Mouse (Mus musculus) MEL (cell line): Measurements from ENCODE around the gene Sult2b1. TPM values are rescaled to one million over a fixed set of nuclear protein-coding genes. Genes with fewer than 3 reads are reported as not detected.
A peak's percentile ranks its signal among the peaks of the same experiment; 100 is the strongest.

Experiments used
- DNase-seq: peaks from one replicate; pipeline ENCODE4 v3.0.0; 2011; ENCODE audit warnings: low read depth, low spot score
- H3K27ac ChIP-seq: 2 replicates; pipeline ENCODE4 v1.5.1; 2012; ENCODE audit warnings: low read depth, mild to moderate bottlenecking, control low read depth, low read length, moderate library complexity; ENCODE audit not compliant: control insufficient read depth
- H3K27me3 ChIP-seq, 2 experiments: fragments of 150-350 bp in 1 of 2; sonication (generic) in 1 of 2; 2 replicates each; pipeline ENCODE4 v1.6.1; 2012; ENCODE audit warnings: low read length in 2 of 2, mild to moderate bottlenecking in 2 of 2, improper control_type of control experiment in 1 of 2, moderate library complexity in 1 of 2; ENCODE audit not compliant: insufficient read depth in 2 of 2, control insufficient read depth in 1 of 2
- H3K36me3 ChIP-seq, 2 experiments: 2 replicates each; pipeline ENCODE4 v1.6.1; 2012 to 2014; ENCODE audit warnings: low read length in 2 of 2, improper control_type of control experiment in 1 of 2, inconsistent platforms in 1 of 2, mild to moderate bottlenecking in 1 of 2; ENCODE audit not compliant: insufficient read depth in 2 of 2, control insufficient read depth in 1 of 2
- H3K4me1 ChIP-seq, 2 experiments: fragments of 150-350 bp in 1 of 2; sonication (generic) in 1 of 2; 2 replicates each; pipeline ENCODE4 v1.6.1; 2012; ENCODE audit warnings: low read length in 2 of 2, improper control_type of control experiment in 1 of 2, mild to moderate bottlenecking in 1 of 2; ENCODE audit not compliant: insufficient read depth in 2 of 2, control insufficient read depth in 1 of 2
- H3K4me3 ChIP-seq, 2 experiments: fragments of 150-350 bp in 1 of 2; sonication (generic) in 1 of 2; 2 replicates each; pipeline ENCODE4 v1.5.1; 2012; ENCODE audit warnings: low read depth in 2 of 2, low read length in 2 of 2, mild to moderate bottlenecking in 2 of 2, moderate library complexity in 2 of 2, control low read depth in 1 of 2, improper control_type of control experiment in 1 of 2; ENCODE audit not compliant: control insufficient read depth in 1 of 2, insufficient read depth in 1 of 2
- H3K79me2 ChIP-seq: 2 replicates; pipeline ENCODE4 v1.6.1; 2012; ENCODE audit warnings: mild to moderate bottlenecking, low read length, moderate library complexity; ENCODE audit not compliant: control insufficient read depth, poor library complexity, insufficient read depth
- H3K9ac ChIP-seq: 2 replicates; pipeline ENCODE4 v1.6.1; 2012; ENCODE audit warnings: low read depth, mild to moderate bottlenecking, control low read depth, low read length, moderate library complexity; ENCODE audit not compliant: control insufficient read depth, poor library complexity, severe bottlenecking
- H3K9me3 ChIP-seq: fragments of 150-350 bp; sonication (generic); replicated peaks from 2 replicates; pipeline ENCODE4 v1.6.1; 2012; ENCODE audit warnings: mild to moderate bottlenecking, low read length, improper control_type of control experiment, moderate library complexity; ENCODE audit not compliant: insufficient read depth
- BHLHE40 ChIP-seq: IDR thresholded peaks from 2 replicates; pipeline ENCODE4 v1.6.1; 2012; ENCODE audit warnings: low read depth, mild to moderate bottlenecking, inconsistent platforms, low read length, improper control_type of control experiment, borderline replicate concordance
- CHD1 ChIP-seq: IDR thresholded peaks from 2 replicates; pipeline ENCODE4 v1.6.1; 2012; ENCODE audit warnings: low read depth, mild to moderate bottlenecking, inconsistent platforms, low read length, improper control_type of control experiment
- CTCF ChIP-seq, 3 experiments: IDR thresholded peaks in 2 of 3; conservative IDR thresholded peaks in 1 of 3; 2 replicates each; pipeline ENCODE4 v1.5.1; 2011 to 2012; ENCODE audit warnings: low read length in 3 of 3, low read depth in 2 of 3, mild to moderate bottlenecking in 2 of 3, improper control_type of control experiment in 1 of 3, inconsistent platforms in 1 of 3, mixed read lengths in 1 of 3, moderate library complexity in 1 of 3; ENCODE audit not compliant: control insufficient read depth in 1 of 3, insufficient read depth in 1 of 3, poor library complexity in 1 of 3, severe bottlenecking in 1 of 3
- EP300 ChIP-seq, 2 experiments: IDR thresholded peaks; 2 replicates each; pipeline ENCODE4 v1.6.1; 2011; ENCODE audit warnings: improper control_type of control experiment in 2 of 2, low read length in 2 of 2, low read depth in 1 of 2, mild to moderate bottlenecking in 1 of 2
- ETS1 ChIP-seq: IDR thresholded peaks from 2 replicates; pipeline ENCODE4 v1.6.1; 2012; ENCODE audit warnings: low read depth, mild to moderate bottlenecking, inconsistent platforms, low read length, improper control_type of control experiment, moderate library complexity
- HCFC1 ChIP-seq: IDR thresholded peaks from 2 replicates; pipeline ENCODE4 v1.6.1; 2012; ENCODE audit warnings: low read depth, mild to moderate bottlenecking, inconsistent platforms, low read length, improper control_type of control experiment, moderate library complexity
- KAT2A ChIP-seq: conservative IDR thresholded peaks from 2 replicates; pipeline ENCODE4 v1.6.1; 2012; ENCODE audit warnings: low read depth, low read length, improper control_type of control experiment, inconsistent platforms
- MAFK ChIP-seq: IDR thresholded peaks from 2 replicates; pipeline ENCODE4 v1.6.1; 2011; ENCODE audit warnings: low read depth, mild to moderate bottlenecking, low read length, improper control_type of control experiment, borderline replicate concordance
- MYB ChIP-seq: IDR thresholded peaks from 2 replicates; pipeline ENCODE4 v1.6.1; 2011; ENCODE audit warnings: mild to moderate bottlenecking, low read depth, low read length, improper control_type of control experiment
- NELFE ChIP-seq: IDR thresholded peaks from 2 replicates; pipeline ENCODE4 v1.6.1; 2011; ENCODE audit warnings: low read depth, low read length, improper control_type of control experiment
- NRF1 ChIP-seq: IDR thresholded peaks from 2 replicates; pipeline ENCODE4 v1.6.1; 2014; ENCODE audit warnings: low read depth, mild to moderate bottlenecking, inconsistent platforms, low read length, improper control_type of control experiment, moderate library complexity; ENCODE audit not compliant: poor library complexity, insufficient read depth, severe bottlenecking
- POLR2A ChIP-seq, 2 experiments: IDR thresholded peaks; 2 replicates each; pipeline ENCODE4 v1.6.1; 2011 to 2012; ENCODE audit warnings: low read length in 2 of 2, mild to moderate bottlenecking in 2 of 2, control low read depth in 1 of 2, improper control_type of control experiment in 1 of 2, low read depth in 1 of 2, moderate library complexity in 1 of 2; ENCODE audit not compliant: control insufficient read depth in 1 of 2, insufficient read depth in 1 of 2, poor library complexity in 1 of 2
- POLR2AphosphoS2 ChIP-seq: IDR thresholded peaks from 2 replicates; pipeline ENCODE4 v1.6.1; 2011; ENCODE audit warnings: low read length, improper control_type of control experiment
- POLR2AphosphoS5 ChIP-seq: IDR thresholded peaks from 2 replicates; pipeline ENCODE4 v1.6.1; 2012; ENCODE audit warnings: low read depth, borderline replicate concordance, mild to moderate bottlenecking, inconsistent platforms, low read length, moderate library complexity, mixed read lengths
- RAD21 ChIP-seq: IDR thresholded peaks from 2 replicates; pipeline ENCODE4 v1.6.1; 2011; ENCODE audit warnings: mild to moderate bottlenecking, low read depth, low read length, improper control_type of control experiment
- RCOR1 ChIP-seq: IDR thresholded peaks from 2 replicates; pipeline ENCODE4 v1.6.1; 2012; ENCODE audit warnings: low read depth, mild to moderate bottlenecking, inconsistent platforms, low read length, improper control_type of control experiment
- SMC3 ChIP-seq: IDR thresholded peaks from 2 replicates; pipeline ENCODE4 v1.6.1; 2011; ENCODE audit warnings: low read depth, low read length, improper control_type of control experiment
- TBP ChIP-seq: IDR thresholded peaks from 2 replicates; pipeline ENCODE4 v1.8.0; 2011; ENCODE audit warnings: low read depth, low read length, improper control_type of control experiment
- TCF12 ChIP-seq: IDR thresholded peaks from 2 replicates; pipeline ENCODE4 v1.6.1; 2014; ENCODE audit warnings: low read depth, mild to moderate bottlenecking, inconsistent platforms, low read length, improper control_type of control experiment, moderate library complexity
- USF1 ChIP-seq: IDR thresholded peaks from 2 replicates; pipeline ENCODE4 v1.6.1; 2014; ENCODE audit warnings: low read depth, mild to moderate bottlenecking, inconsistent platforms, low read length, improper control_type of control experiment, moderate library complexity
- ZC3H11A ChIP-seq: IDR thresholded peaks from 2 replicates; pipeline ENCODE4 v1.6.1; 2012; ENCODE audit warnings: low read depth, mild to moderate bottlenecking, inconsistent platforms, low read length, improper control_type of control experiment
- ZKSCAN1 ChIP-seq: IDR thresholded peaks from 2 replicates; pipeline ENCODE4 v1.6.1; 2012; ENCODE audit warnings: low read depth, mild to moderate bottlenecking, inconsistent platforms, low read length, improper control_type of control experiment, moderate library complexity
- polyA plus RNA-seq, 2 experiments: library from polyadenylated mRNA; stranded (reverse) in 1 of 2; unstranded in 1 of 2; fragments of >175 nt in 1 of 2; fragments of >200 nt in 1 of 2; gene quantifications; 2 replicates each; pipeline versions ENCODE4 v1.2.1 to v1.2.4; 2012; ENCODE audit warnings: low replicate concordance in 2 of 2, low read depth in 1 of 2; ENCODE audit not compliant: insufficient read length in 2 of 2, insufficient read depth in 1 of 2, missing spikeins in 1 of 2
- total RNA-seq: library from RNA; depleted of rRNA; stranded (reverse); fragments of 300-350 nt; gene quantifications from 2 replicates; pipeline ENCODE4 v1.2.3, GENCODE M21; 2012

The Sult2b1 gene
- total and polyA plus RNA-seq, 3 experiments, result 0.08 to 0.47 TPM; not detected in 1

DNA sequence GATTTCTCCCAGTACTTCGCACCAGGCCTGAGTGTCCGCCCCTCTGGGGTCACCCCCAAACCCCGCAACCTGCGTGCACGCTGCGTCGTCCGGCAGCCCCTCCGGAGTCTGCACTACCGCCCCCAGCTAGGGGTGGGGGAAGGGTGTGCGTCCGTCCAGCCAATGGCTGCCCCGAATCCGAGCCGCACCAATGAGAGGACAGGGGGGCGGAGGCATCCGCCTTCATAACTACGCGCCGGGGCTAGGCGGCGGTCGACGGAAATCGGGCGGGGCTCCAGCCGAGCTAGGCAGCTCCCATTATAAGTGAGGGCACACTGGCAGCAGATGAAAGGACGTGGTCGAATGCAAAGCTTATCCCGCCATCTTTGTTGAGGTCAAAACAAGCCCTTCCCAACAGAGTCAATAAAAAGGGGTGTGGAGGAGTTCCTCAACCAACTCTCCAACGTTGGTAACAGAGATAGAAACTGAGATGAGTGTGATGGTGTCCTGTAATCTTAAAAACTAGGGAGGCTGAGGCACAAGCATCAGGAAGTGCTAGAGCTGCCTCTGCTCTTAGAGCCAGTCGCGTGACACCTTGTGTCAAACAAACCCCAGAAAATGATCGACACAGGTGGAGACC is 69.3 kb downstream of the Sult2b1 start, which contains the start of gene Rpl18 (continued):
- TF ChIP-seq MYB, result no peak
- peak; percentile 90 for TF ChIP-seq POLR2AphosphoS2
- no peak for TF ChIP-seq ZKSCAN1

DNA sequence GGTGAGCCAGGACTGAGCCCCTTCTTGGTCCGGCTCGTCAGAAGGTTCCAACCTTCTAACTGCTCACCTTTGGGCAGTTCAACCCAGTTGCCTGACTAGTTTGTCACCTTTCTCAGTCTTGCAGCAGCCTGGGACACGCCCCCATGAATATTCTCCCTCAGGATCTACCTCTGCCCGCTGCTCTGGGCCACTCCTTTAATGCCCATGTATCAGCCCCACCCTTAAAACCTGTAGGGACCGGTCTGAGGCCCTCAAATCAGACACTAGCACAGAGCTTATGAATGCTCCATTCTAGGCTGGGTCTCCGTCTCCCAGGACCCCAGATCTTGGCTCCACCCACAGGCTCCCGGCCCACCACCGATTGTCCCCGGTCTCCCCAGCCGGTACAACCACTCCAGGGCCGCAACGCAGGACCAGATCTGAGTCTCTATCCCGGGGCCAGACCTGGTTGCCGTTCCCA is 69.8 kb downstream of the Sult2b1 start:
- Histone ChIP-seq H3K36me3 (peaks cover 0 to 2% of the 10 kb centered on the region in 2 experiments; a peak in 1 of 4 replicates), H3K9me3 (no peaks in the 10 kb centered on the region), H3K79me2 (peaks cover 43% of the 10 kb centered on the region), H3K27ac (no peak overlapping the region), H3K4me1 (peaks cover 0 to 5% of the 10 kb centered on the region in 2 experiments; a peak in 1 of 4 replicates), H3K4me3 (peak overlapping the region; percentile 69 to 71), H3K9ac (peak overlapping the region; percentile 75)
- no peak for DNase-seq
- TF ChIP-seq POLR2AphosphoS5, result no peak
- no peak for TF ChIP-seq USF1
- TF ChIP-seq RAD21, result no peak
- TF ChIP-seq SMC3, result no peak
- no peak for TF ChIP-seq CHD1
- no peak for TF ChIP-seq TBP
- no peak for TF ChIP-seq ZC3H11A
- TF ChIP-seq TCF12, result no peak
- no peak for TF ChIP-seq NELFE
- no peak for TF ChIP-seq ETS1
- TF ChIP-seq KAT2A, result no peak
- no peak for TF ChIP-seq EP300 (IDR thresholded peaks at IDR 0.05; ENCODE audit: low read depth in 1 of 2, low read length in 2 of 2)
- TF ChIP-seq ZKSCAN1, result no peak
- no peak for TF ChIP-seq HCFC1
- TF ChIP-seq RCOR1, result no peak
- TF ChIP-seq NRF1, result no peak
- TF ChIP-seq BHLHE40, result no peak
- no peak for TF ChIP-seq MAFK
- no peak for TF ChIP-seq POLR2A (IDR thresholded peaks at IDR 0.05; ENCODE audit: control insufficient read depth in 1 of 2, insufficient read depth in 1 of 2, low read depth in 1 of 2, low read length in 2 of 2, poor library complexity in 1 of 2)
- TF ChIP-seq CTCF (IDR thresholded peaks at IDR 0.05 in 2 of 3, conservative IDR thresholded peaks at IDR 0.05 in 1 of 3; ENCODE audit: control insufficient read depth in 1 of 3, insufficient read depth in 1 of 3, low read depth in 2 of 3, low read length in 3 of 3, poor library complexity in 1 of 3, severe bottlenecking in 1 of 3), result no peak
- TF ChIP-seq, all 39 proteins: peak for 0
- no peaks in the 10 kb centered on the region for H3K27me3 ChIP-seq
